Mouse (Mus musculus): Measurements from ENCODE around the gene Cdc14b.

DNA sequence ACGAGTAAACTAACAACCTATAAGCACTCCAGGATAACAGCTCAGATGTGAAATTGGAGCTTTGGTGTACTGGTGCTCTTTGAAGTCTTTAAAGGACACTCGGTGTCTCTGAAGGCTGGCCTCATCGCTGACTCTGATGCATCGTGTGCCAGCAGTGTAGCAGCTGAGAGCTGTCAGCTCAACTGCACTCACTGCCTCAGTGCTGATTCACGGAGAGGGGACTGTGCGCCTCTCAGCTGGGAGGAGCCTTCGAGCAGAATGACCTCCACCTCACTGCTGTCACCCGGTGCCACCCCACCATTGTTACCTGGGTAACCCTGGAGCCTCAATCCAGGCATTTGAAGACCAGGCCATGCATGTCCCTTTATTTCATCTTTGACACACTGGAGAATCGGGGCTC lies 7.9 kb downstream of the Cdc14b start:
- TF ChIP-seq POLR2A (IDR thresholded peaks at IDR 0.05; ENCODE audit: insufficient read length, low read depth) (no peak), TCF12 (IDR thresholded peaks at IDR 0.05; ENCODE audit: insufficient read depth, poor library complexity, severe bottlenecking) (no peak), USF1 (IDR thresholded peaks at IDR 0.05; ENCODE audit: low read depth) (no peak), MYOG (IDR thresholded peaks at IDR 0.05; ENCODE audit: control insufficient read depth in 1 of 3, insufficient read depth in 1 of 3, insufficient read length in 2 of 3, low read depth in 2 of 3) (no peak), MAX (IDR thresholded peaks at IDR 0.05; ENCODE audit: low read depth) (no peak), POLR2AphosphoS2 (IDR thresholded peaks at IDR 0.05; ENCODE audit: insufficient read length, low read depth) (no peak), CEBPB (IDR thresholded peaks at IDR 0.05; ENCODE audit: insufficient read depth, poor library complexity, severe bottlenecking) (no peak), TCF3 (IDR thresholded peaks at IDR 0.05; ENCODE audit: insufficient read length, low read depth) (no peak), SRF (IDR thresholded peaks at IDR 0.05; ENCODE audit: control insufficient read depth, insufficient read length, low read depth) (no peak), E2F4 (IDR thresholded peaks at IDR 0.05; ENCODE audit: insufficient read depth) (no peak)
